Mouse (Mus musculus) intestine, postnatal 0 days (tissue): Measurements from ENCODE around the gene Crocc. TPM values are rescaled to one million over a fixed set of nuclear protein-coding genes. Genes with fewer than 3 reads are reported as not detected.
A peak's percentile ranks its signal among the peaks of the same experiment; 100 is the strongest.

ENCODE experiments used
- ATAC-seq: fragments of 200-750 bp; cut with Nextera tagmentation; 2 replicates; pipeline ENCODE4 v1.8.0; 2017; ENCODE audit warnings: mild to moderate bottlenecking, moderate TSS enrichment, moderate library complexity
- H3K27ac ChIP-seq: fragments of 300-500 bp; sonication (generic); 2 replicates; pipeline ENCODE4 v1.5.1; 2014; ENCODE audit warnings: mild to moderate bottlenecking, low read depth, low read length, moderate library complexity
- H3K27me3 ChIP-seq: fragments of 300-500 bp; sonication (generic); replicated peaks from 2 replicates; pipeline ENCODE4 v1.6.1; 2014; ENCODE audit warnings: low read length, mixed read lengths; ENCODE audit not compliant: control insufficient read depth, insufficient read depth
- H3K36me3 ChIP-seq: fragments of 300-500 bp; sonication (generic); 2 replicates; pipeline ENCODE4 v1.6.1; 2014; ENCODE audit warnings: mild to moderate bottlenecking, moderate library complexity; ENCODE audit not compliant: control insufficient read depth, insufficient read depth
- H3K4me1 ChIP-seq: fragments of 300-500 bp; sonication (generic); replicated peaks from 2 replicates; pipeline ENCODE4 v1.6.1; 2014; ENCODE audit warnings: antibody characterized with exemption, low read length, mixed read lengths; ENCODE audit not compliant: control insufficient read depth, insufficient read depth
- H3K4me2 ChIP-seq: fragments of 300-500 bp; sonication (generic); replicated peaks from 2 replicates; pipeline ENCODE4 v1.6.1; 2014; ENCODE audit warnings: low read depth, mild to moderate bottlenecking, moderate library complexity
- H3K4me3 ChIP-seq: fragments of 300-500 bp; sonication (generic); 2 replicates; pipeline ENCODE4 v1.5.1; 2014; ENCODE audit warnings: low read depth, low read length
- H3K9ac ChIP-seq: fragments of 300-500 bp; sonication (generic); 2 replicates; pipeline ENCODE4 v1.6.1; 2014; ENCODE audit warnings: mild to moderate bottlenecking, low read depth, low read length
- H3K9me3 ChIP-seq: fragments of 300-500 bp; sonication (generic); 2 replicates; pipeline ENCODE4 v1.6.1; 2016; ENCODE audit warnings: mixed run types; ENCODE audit not compliant: control insufficient read depth
- CTCF ChIP-seq: sonication (generic); IDR thresholded peaks from 2 replicates; pipeline ENCODE4 v1.5.1; 2016; ENCODE audit warnings: low read depth, mild to moderate bottlenecking, control low read depth, antibody characterized with exemption, moderate library complexity
- WGBS: fragments of 180-500 bp; shearing (Covaris S2); extraction: QIAGEN DNeasy Blood & Tissue Kit; methylation state at CpG from one replicate; pipeline ENCODE4 v1.1.7; 2014; 5-methylcytosine and 5-hydroxymethylcytosine counted together
- polyA plus RNA-seq: library from polyadenylated mRNA; unstranded; fragments of >200 nt; fragmentation: Nextera tagmentation; extraction: Ambion mirVana; gene quantifications from 2 replicates; pipeline ENCODE4 v1.2.1, GENCODE M21; 2015

Crocc gene
- polyA plus RNA-seq, 1 experiment from 2014 or later = 1.3 TPM

GRCm38 (mm10) chr4:141030541-141031206, 29.7 kb downstream of the Crocc start:
- Histone ChIP-seq H3K27me3 (no peaks in the 10 kb centered on the region), H3K36me3 (peaks cover 26% of the 10 kb centered on the region; the same call in 1 of the 2 replicates), H3K4me2 (no peak overlapping the region), H3K9ac (no peak overlapping the region), H3K27ac (no peak overlapping the region), H3K4me1 (no peaks in the 10 kb centered on the region), H3K4me3 (no peak overlapping the region), H3K9me3 (no peaks in the 10 kb centered on the region)
- WGBS = 89% methylated on average over 18 of the region's 18 CpGs
- TF ChIP-seq CTCF = no peak
- ATAC-seq = no peak

- peaks cover 11% of the 10 kb centered on the region; the same call in 1 of the 2 replicates for H3K36me3 ChIP-seq
- no peak overlapping the region for H3K27ac ChIP-seq
- no peaks in the 10 kb centered on the region for H3K4me1 ChIP-seq
- TF ChIP-seq CTCF = no peak
- H3K27me3 ChIP-seq = no peaks in the 10 kb centered on the region
- no peak overlapping the region for H3K9ac ChIP-seq
- H3K4me3 ChIP-seq = no peak overlapping the region
- ATAC-seq = 0 out of 2 replicates have a peak, but pooled peaks have one; percentile 13
- H3K4me2 ChIP-seq = peak overlapping the region; percentile 28; the same call in 1 of the 2 replicates
- WGBS = 77% methylated on average over 25 of the region's 27 CpGs
- H3K9me3 ChIP-seq = no peaks in the 10 kb centered on the region
Measured at GRCm38 (mm10) chr4:141024992-141025391, 35.4 kb downstream of the Crocc start.

GRCm38 (mm10) chr4:141024052-141024451, 36.3 kb downstream of the Crocc start:
- no peak overlapping the region for H3K4me3 ChIP-seq
- H3K9ac ChIP-seq = no peak overlapping the region
- no peaks in the 10 kb centered on the region for H3K27me3 ChIP-seq
- H3K4me1 ChIP-seq = no peaks in the 10 kb centered on the region
- 42% methylated on average over 9 of the region's 9 CpGs for WGBS
- H3K36me3 ChIP-seq = peaks cover 8% of the 10 kb centered on the region; the same call in 1 of the 2 replicates
- TF ChIP-seq CTCF = no peak
- no peaks in the 10 kb centered on the region for H3K9me3 ChIP-seq
- no peak overlapping the region for H3K4me2 ChIP-seq
- ATAC-seq = no peak
- no peak overlapping the region; the same call in 1 of the 2 replicates for H3K27ac ChIP-seq

GRCm38 (mm10) chr4:141021614-141021929, 38.8 kb downstream of the Crocc start:
- Histone ChIP-seq H3K27ac (peak overlapping the region; percentile 2; the same call in 1 of the 2 replicates), H3K4me1 (no peaks in the 10 kb centered on the region), H3K9ac (no peak overlapping the region), H3K36me3 (no peaks in the 10 kb centered on the region; the same call in 1 of the 2 replicates), H3K9me3 (no peaks in the 10 kb centered on the region), H3K4me2 (no peak overlapping the region), H3K4me3 (no peak overlapping the region), H3K27me3 (no peaks in the 10 kb centered on the region)
- ATAC-seq = no peak
- TF ChIP-seq CTCF = no peak
- 72% methylated on average over 11 of the region's 11 CpGs for WGBS

- H3K9me3 ChIP-seq = no peaks in the 10 kb centered on the region
- H3K4me1 ChIP-seq = no peaks in the 10 kb centered on the region
- 53% methylated on average over 14 of the region's 14 CpGs for WGBS
- no peaks in the 10 kb centered on the region for H3K36me3 ChIP-seq
- H3K4me3 ChIP-seq = no peak overlapping the region
- peak overlapping the region; percentile 2 for H3K27ac ChIP-seq
- no peak for TF ChIP-seq CTCF
- peak; percentile 22; the same call in 1 of the 2 replicates for ATAC-seq
- no peaks in the 10 kb centered on the region for H3K27me3 ChIP-seq
- H3K9ac ChIP-seq = no peak overlapping the region
- H3K4me2 ChIP-seq = peak overlapping the region; percentile 6; the same call in 1 of the 2 replicates
Measured at GRCm38 (mm10) chr4:141020811-141021613, 39.3 kb downstream of the Crocc start.

- TF ChIP-seq CTCF = no peak
- Histone ChIP-seq H3K4me1 (no peaks in the 10 kb centered on the region), H3K4me2 (0 out of 2 replicates have a peak overlapping the region, but pooled peaks have one; percentile 6), H3K27me3 (no peaks in the 10 kb centered on the region), H3K27ac (peak overlapping the region; percentile 2; the same call in 1 of the 2 replicates), H3K4me3 (no peak overlapping the region), H3K9me3 (no peaks in the 10 kb centered on the region), H3K9ac (no peak overlapping the region), H3K36me3 (peaks cover 4% of the 10 kb centered on the region; the same call in 1 of the 2 replicates)
- no peak for ATAC-seq
- 83% methylated on average over 17 of the region's 17 CpGs for WGBS
Measured at GRCm38 (mm10) chr4:141020220-141020619, 40.1 kb downstream of the Crocc start.
